Mouse (Mus musculus) spleen, adult 18-20 months (tissue): ENCODE results near the gene Polg2.
A peak's percentile ranks its signal among the peaks of the same experiment; 100 is the strongest.
"Not testable (repeated sequence)": the region's sequence is repeated elsewhere in the genome, so short reads cannot be mapped to it uniquely, and the experiment has no call there.

Experiments used
- DNase-seq, 2 experiments: peaks; one replicate each; pipeline ENCODE4 v3.0.0; 2022; ENCODE audit warnings: mixed read lengths in 2 of 2

The Polg2 gene

GRCm38 (mm10) chr11:106760511-106760910 lies 18.8 kb downstream of the Polg2 start:
- peak; percentile 21 to 37 for DNase-seq

GRCm38 (mm10) chr11:106759028-106759427 lies 20.3 kb downstream of the Polg2 start:
- peak; percentile 27 to 32 for DNase-seq

GRCm38 (mm10) chr11:106755583-106755982 lies 23.8 kb downstream of the Polg2 start:
- no peak for DNase-seq

- no peak for DNase-seq
Observed at GRCm38 (mm10) chr11:106753314-106753713, 26.0 kb downstream of the Polg2 start.

GRCm38 (mm10) chr11:106752103-106752502 lies 27.2 kb downstream of the Polg2 start:
- DNase-seq: peak; percentile 62 to 68

- peak in 1 of 2 experiments; percentile 30 for DNase-seq
Observed at GRCm38 (mm10) chr11:106751039-106752018, 28.0 kb downstream of the Polg2 start, which contains the start of gene Milr1. Gene Milr1, plus strand, starts transcription at chr11:106751226.

- peak; percentile 41 to 55 for DNase-seq
Observed at GRCm38 (mm10) chr11:106750121-106750751, 29.1 kb downstream of the Polg2 start, which contains the start of gene Pecam1. Gene Pecam1, minus strand, starts transcription at chr11:106750628.

- DNase-seq: not testable (repeated sequence)
Observed at GRCm38 (mm10) chr11:106749557-106750120, 29.7 kb downstream of the Polg2 start.

GRCm38 (mm10) chr11:106744949-106745348 lies 34.4 kb downstream of the Polg2 start:
- DNase-seq: no peak

- no peak for DNase-seq
Observed at GRCm38 (mm10) chr11:106742388-106742841, 36.9 kb downstream of the Polg2 start.

GRCm38 (mm10) chr11:106741826-106742225 lies 37.5 kb downstream of the Polg2 start:
- no peak for DNase-seq

- DNase-seq: no peak
Observed at GRCm38 (mm10) chr11:106741232-106741631, 38.1 kb downstream of the Polg2 start.

- not testable (repeated sequence) for DNase-seq
Observed at GRCm38 (mm10) chr11:106740724-106741123, 38.6 kb downstream of the Polg2 start.

GRCm38 (mm10) chr11:106739116-106739515 lies 40.2 kb downstream of the Polg2 start:
- DNase-seq: no peak

- DNase-seq: no peak
Observed at GRCm38 (mm10) chr11:106737178-106737621, 42.1 kb downstream of the Polg2 start.

GRCm38 (mm10) chr11:106736614-106737013 lies 42.7 kb downstream of the Polg2 start:
- no peak for DNase-seq

GRCm38 (mm10) chr11:106730714-106731113 lies 48.6 kb downstream of the Polg2 start:
- no peak for DNase-seq

- no peak for DNase-seq
Observed at GRCm38 (mm10) chr11:106729656-106730055, 49.7 kb downstream of the Polg2 start.

- DNase-seq: no peak
Observed at GRCm38 (mm10) chr11:106728402-106729366, 50.7 kb downstream of the Polg2 start.

GRCm38 (mm10) chr11:106727967-106728366 lies 51.4 kb downstream of the Polg2 start:
- DNase-seq: no peak

GRCm38 (mm10) chr11:106724916-106725235 lies 54.5 kb downstream of the Polg2 start:
- DNase-seq: not testable (repeated sequence)
